Mouse (Mus musculus) lung, postnatal 0 days (tissue): Measurements from ENCODE around the gene Arfgap3.

Source experiments
- CTCF ChIP-seq: IDR thresholded peaks from 2 replicates; pipeline ENCODE4 v1.5.1; 2016; ENCODE audit warnings: antibody characterized with exemption, mild to moderate bottlenecking
- EP300 ChIP-seq: IDR thresholded peaks from 2 replicates; pipeline ENCODE4 v1.6.1; 2016; ENCODE audit warnings: antibody characterized with exemption, mild to moderate bottlenecking, control low read depth

DNA sequence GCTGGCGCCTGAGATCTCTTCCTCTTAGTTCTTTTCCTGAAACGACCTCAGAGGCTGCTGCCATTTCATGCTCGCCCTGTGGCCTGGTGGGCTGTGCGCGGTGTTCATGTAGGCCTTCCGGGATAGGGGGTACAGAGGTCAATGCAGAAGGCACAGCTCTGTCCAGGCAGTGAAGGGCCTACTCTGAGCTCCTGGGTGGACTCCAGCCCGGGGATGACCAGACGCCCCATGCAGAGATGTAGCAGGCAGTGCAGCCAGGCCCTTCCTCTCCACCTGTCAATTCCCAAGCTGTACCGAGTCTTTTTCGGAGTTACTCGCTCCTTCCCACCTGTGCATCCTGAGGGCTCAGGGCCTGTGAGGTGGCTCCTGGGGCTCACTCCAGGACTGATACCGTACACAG lies 43.9 kb downstream of the Arfgap3 start:
- TF ChIP-seq CTCF (no peak), EP300 (no peak)
